Mouse (Mus musculus): ENCODE measurements around the gene Itga4. TPM values are rescaled to one million over a fixed set of nuclear protein-coding genes. Genes with fewer than 3 reads are reported as not detected.

Gene Itga4
- polyA plus RNA-seq, 1 experiment: 1.9 TPM

- Histone ChIP-seq H3K27ac (ENCODE audit: insufficient read depth, low read depth, low read length) (no peak overlapping the region), H3K27me3 (replicated peaks; ENCODE audit: control insufficient read depth, insufficient read depth, low read length) (no peaks in the 10 kb centered on the region; the same call in 1 of the 2 replicates), H3K4me1 (ENCODE audit: control insufficient read depth, insufficient read depth, low read length) (no peaks in the 10 kb centered on the region), H3K4me3 (ENCODE audit: insufficient read depth, low read depth, low read length) (no peak overlapping the region), H3K36me3 (ENCODE audit: control insufficient read depth, insufficient read depth, low read length) (no peaks in the 10 kb centered on the region)
- 74% methylated on average over 4 of the region's 4 CpGs for WGBS
- TF ChIP-seq POLR2A (IDR thresholded peaks at IDR 0.05; ENCODE audit: low read depth, low read length) (no peak), CTCF (conservative IDR thresholded peaks at IDR 0.05; ENCODE audit: insufficient read depth, insufficient read length, low read depth, low read length) (no peak)
- no peak for DNase-seq
Measured at GRCm38 (mm10) chr2:79231056-79231949, 23.9 kb upstream of the Itga4 start.

GRCm38 (mm10) chr2:79235767-79236487 is 19.3 kb upstream of the Itga4 start:
- DNase-seq: no peak
- H3K27me3 ChIP-seq (replicated peaks; ENCODE audit: control insufficient read depth, insufficient read depth, low read length): no peaks in the 10 kb centered on the region; the same call in 1 of the 2 replicates
- H3K4me1 ChIP-seq (ENCODE audit: control insufficient read depth, insufficient read depth, low read length): no peaks in the 10 kb centered on the region
- 89% methylated on average over 8 of the region's 8 CpGs for whole genome bisulfite sequencing
- no peak overlapping the region for H3K27ac ChIP-seq (ENCODE audit: insufficient read depth, low read depth, low read length)
- no peaks in the 10 kb centered on the region for H3K36me3 ChIP-seq (ENCODE audit: control insufficient read depth, insufficient read depth, low read length)
- no peak overlapping the region for H3K4me3 ChIP-seq (ENCODE audit: insufficient read depth, low read depth, low read length)
- TF ChIP-seq CTCF (conservative IDR thresholded peaks at IDR 0.05; ENCODE audit: insufficient read depth, insufficient read length, low read depth, low read length) (no peak), POLR2A (IDR thresholded peaks at IDR 0.05; ENCODE audit: low read depth, low read length) (no peak)

GRCm38 (mm10) chr2:79237216-79237615 is 18.0 kb upstream of the Itga4 start:
- H3K27me3 ChIP-seq (replicated peaks; ENCODE audit: control insufficient read depth, insufficient read depth, low read length): no peaks in the 10 kb centered on the region; the same call in 1 of the 2 replicates
- H3K4me3 ChIP-seq (ENCODE audit: insufficient read depth, low read depth, low read length): no peak overlapping the region
- WGBS: 72% methylated on average over 6 of the region's 6 CpGs
- no peak for TF ChIP-seq CTCF (conservative IDR thresholded peaks at IDR 0.05; ENCODE audit: insufficient read depth, insufficient read length, low read depth, low read length)
- TF ChIP-seq POLR2A (IDR thresholded peaks at IDR 0.05; ENCODE audit: low read depth, low read length): no peak
- no peak for DNase-seq
- H3K36me3 ChIP-seq (ENCODE audit: control insufficient read depth, insufficient read depth, low read length): no peaks in the 10 kb centered on the region
- no peak overlapping the region for H3K27ac ChIP-seq (ENCODE audit: insufficient read depth, low read depth, low read length)
- no peaks in the 10 kb centered on the region for H3K4me1 ChIP-seq (ENCODE audit: control insufficient read depth, insufficient read depth, low read length)

GRCm38 (mm10) chr2:79244276-79244675 is 10.9 kb upstream of the Itga4 start:
- H3K4me1 ChIP-seq (ENCODE audit: control insufficient read depth, insufficient read depth, low read length): no peaks in the 10 kb centered on the region
- no peaks in the 10 kb centered on the region for H3K27me3 ChIP-seq (replicated peaks; ENCODE audit: control insufficient read depth, insufficient read depth, low read length)
- 86% methylated on average over 5 of the region's 5 CpGs for WGBS
- H3K27ac ChIP-seq (ENCODE audit: insufficient read depth, low read depth, low read length): no peak overlapping the region
- no peak overlapping the region for H3K4me3 ChIP-seq (ENCODE audit: insufficient read depth, low read depth, low read length)
- no peak for DNase-seq
- no peaks in the 10 kb centered on the region for H3K36me3 ChIP-seq (ENCODE audit: control insufficient read depth, insufficient read depth, low read length)
- TF ChIP-seq POLR2A (IDR thresholded peaks at IDR 0.05; ENCODE audit: low read depth, low read length): no peak
- no peak for TF ChIP-seq CTCF (conservative IDR thresholded peaks at IDR 0.05; ENCODE audit: insufficient read depth, insufficient read length, low read depth, low read length)

GRCm38 (mm10) chr2:79244743-79245142 is 10.5 kb upstream of the Itga4 start:
- 97% methylated on average over 1 of the region's 1 CpGs for WGBS
- DNase-seq: no peak
- H3K27ac ChIP-seq (ENCODE audit: insufficient read depth, low read depth, low read length): no peak overlapping the region
- H3K4me1 ChIP-seq (ENCODE audit: control insufficient read depth, insufficient read depth, low read length): no peaks in the 10 kb centered on the region
- no peaks in the 10 kb centered on the region for H3K36me3 ChIP-seq (ENCODE audit: control insufficient read depth, insufficient read depth, low read length)
- H3K4me3 ChIP-seq (ENCODE audit: insufficient read depth, low read depth, low read length): no peak overlapping the region
- no peaks in the 10 kb centered on the region for H3K27me3 ChIP-seq (replicated peaks; ENCODE audit: control insufficient read depth, insufficient read depth, low read length)
- no peak for TF ChIP-seq CTCF (conservative IDR thresholded peaks at IDR 0.05; ENCODE audit: insufficient read depth, insufficient read length, low read depth, low read length)
- TF ChIP-seq POLR2A (IDR thresholded peaks at IDR 0.05; ENCODE audit: low read depth, low read length): no peak

GRCm38 (mm10) chr2:79248283-79248682 is 6.9 kb upstream of the Itga4 start:
- no peak overlapping the region for H3K27ac ChIP-seq (ENCODE audit: insufficient read depth, low read depth, low read length)
- WGBS: 58% methylated on average over 5 of the region's 5 CpGs
- no peaks in the 10 kb centered on the region for H3K4me1 ChIP-seq (ENCODE audit: control insufficient read depth, insufficient read depth, low read length)
- DNase-seq: no peak
- no peaks in the 10 kb centered on the region for H3K36me3 ChIP-seq (ENCODE audit: control insufficient read depth, insufficient read depth, low read length)
- H3K27me3 ChIP-seq (replicated peaks; ENCODE audit: control insufficient read depth, insufficient read depth, low read length): no peaks in the 10 kb centered on the region
- no peak overlapping the region for H3K4me3 ChIP-seq (ENCODE audit: insufficient read depth, low read depth, low read length)
- no peak for TF ChIP-seq CTCF (conservative IDR thresholded peaks at IDR 0.05; ENCODE audit: insufficient read depth, insufficient read length, low read depth, low read length)
- TF ChIP-seq POLR2A (IDR thresholded peaks at IDR 0.05; ENCODE audit: low read depth, low read length): no peak

GRCm38 (mm10) chr2:79250510-79250909 is 4.7 kb upstream of the Itga4 start:
- Histone ChIP-seq H3K4me3 (ENCODE audit: insufficient read depth, low read depth, low read length) (no peak overlapping the region), H3K36me3 (ENCODE audit: control insufficient read depth, insufficient read depth, low read length) (no peaks in the 10 kb centered on the region), H3K27ac (ENCODE audit: insufficient read depth, low read depth, low read length) (no peak overlapping the region), H3K27me3 (replicated peaks; ENCODE audit: control insufficient read depth, insufficient read depth, low read length) (no peaks in the 10 kb centered on the region), H3K4me1 (ENCODE audit: control insufficient read depth, insufficient read depth, low read length) (no peaks in the 10 kb centered on the region)
- no peak for DNase-seq
- 11% methylated on average over 1 of the region's 1 CpGs for WGBS
- TF ChIP-seq CTCF (conservative IDR thresholded peaks at IDR 0.05; ENCODE audit: insufficient read depth, insufficient read length, low read depth, low read length) (no peak), POLR2A (IDR thresholded peaks at IDR 0.05; ENCODE audit: low read depth, low read length) (no peak)

All from kidney, adult 2 months (tissue).